Mouse (Mus musculus) olfactory bulb, adult 2 months (tissue): ENCODE results near the gene Ndufs7.

Experiments
- CTCF ChIP-seq: fragments of 200-500 bp; IDR thresholded peaks from 2 replicates; pipeline ENCODE4 v1.5.1; 2012; ENCODE audit warnings: low read depth, mild to moderate bottlenecking, low read length, moderate library complexity; ENCODE audit not compliant: insufficient read depth
- POLR2A ChIP-seq: fragments of 200-500 bp; IDR thresholded peaks from 2 replicates; pipeline ENCODE4 v1.6.1; 2012; ENCODE audit warnings: mild to moderate bottlenecking, low read depth, low read length, moderate library complexity; ENCODE audit not compliant: insufficient read depth

GRCm38 (mm10) chr10:80288097-80288496, 39.2 kb downstream of the Ndufs7 start:
- TF ChIP-seq CTCF, result no peak
- TF ChIP-seq POLR2A, result no peak
